Mouse (Mus musculus) gonadal fat pad, adult 2 months (tissue): ENCODE results near the gene Ccdc141. TPM values are rescaled to one million over a fixed set of nuclear protein-coding genes. Genes with fewer than 3 reads are reported as not detected.

ENCODE experiments used
- DNase-seq: peaks from one replicate; pipeline ENCODE4 v3.0.0-alpha.2; 2012; ENCODE audit warnings: low read depth
- polyA plus RNA-seq: library from polyadenylated mRNA; depleted of rRNA; stranded (reverse); fragments of >200 nt; gene quantifications from 2 replicates; pipeline ENCODE4 v1.2.3, GENCODE M21; 2012

The Ccdc141 gene
- polyA plus RNA-seq, 1 experiment = 4.1 TPM

DNA sequence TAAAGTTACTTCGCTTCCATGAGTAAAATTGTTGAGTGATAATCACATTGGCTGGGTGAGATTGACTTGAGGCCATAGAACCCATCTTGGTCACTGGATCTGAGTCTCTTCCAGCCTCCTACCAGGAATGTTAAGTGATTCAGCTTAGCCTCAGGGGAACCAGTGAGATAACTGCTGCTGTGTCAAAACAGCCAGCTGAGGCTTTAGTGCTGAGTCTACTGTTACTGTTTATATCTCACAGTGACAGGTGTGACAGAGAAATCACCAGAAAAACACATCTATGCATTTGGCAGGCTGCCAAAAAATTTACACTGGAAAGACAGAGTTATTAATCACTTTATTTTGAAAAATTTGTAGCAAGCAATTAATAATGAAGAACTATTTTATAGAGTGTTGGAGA, 43.5 kb downstream of the Ccdc141 start:
- no peak for DNase-seq

GRCm38 (mm10) chr2:77118102-77118501, 52.3 kb downstream of the Ccdc141 start:
- peak; percentile 13 for DNase-seq

GRCm38 (mm10) chr2:77114335-77114734, 56.1 kb downstream of the Ccdc141 start:
- no peak for DNase-seq

GRCm38 (mm10) chr2:77113867-77114266, 56.6 kb downstream of the Ccdc141 start:
- no peak for DNase-seq

DNA sequence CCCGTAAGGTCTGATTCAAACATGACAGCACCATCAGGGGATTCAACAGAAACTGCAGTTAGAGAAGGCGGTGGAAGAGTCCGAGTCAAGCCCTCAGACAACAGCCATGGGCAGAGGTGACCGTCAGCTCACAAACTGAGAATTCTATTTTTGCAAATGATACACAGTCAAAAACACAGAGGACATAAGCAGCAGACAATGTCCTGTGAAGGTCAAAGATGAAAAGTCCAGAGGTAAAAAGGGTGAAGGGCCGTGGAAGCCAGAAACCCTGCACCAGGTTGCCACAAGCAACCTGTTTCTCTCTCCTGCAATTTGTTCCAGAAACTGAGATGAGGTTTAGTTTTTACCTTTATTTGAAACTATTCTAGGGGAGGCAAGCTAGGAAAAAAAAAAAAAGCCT, 57.4 kb downstream of the Ccdc141 start:
- no peak for DNase-seq

DNA sequence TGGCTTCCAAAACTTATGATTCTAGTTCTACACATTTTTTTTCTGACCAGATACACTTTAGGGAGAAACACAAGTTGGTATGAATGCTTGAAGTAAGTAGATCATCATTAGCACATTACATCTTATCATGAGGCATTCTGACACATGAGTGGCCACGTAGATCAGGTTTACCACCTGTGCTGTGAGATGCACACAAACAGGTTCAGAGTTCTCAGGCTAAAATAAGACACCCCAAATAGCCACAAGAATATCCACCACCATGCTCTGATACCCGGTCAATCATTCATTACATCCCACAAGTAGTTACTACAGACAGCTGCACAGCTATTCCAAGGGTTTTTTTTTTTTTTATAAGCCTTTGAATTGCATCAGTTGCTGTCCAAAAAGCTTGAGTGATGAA, 59.3 kb downstream of the Ccdc141 start:
- no peak for DNase-seq

GRCm38 (mm10) chr2:77110365-77110764, 60.1 kb downstream of the Ccdc141 start:
- DNase-seq = no peak

- DNase-seq = no peak
Measured at GRCm38 (mm10) chr2:77109506-77110123, 60.8 kb downstream of the Ccdc141 start.

GRCm38 (mm10) chr2:77108562-77108961, 61.9 kb downstream of the Ccdc141 start:
- no peak for DNase-seq

DNA sequence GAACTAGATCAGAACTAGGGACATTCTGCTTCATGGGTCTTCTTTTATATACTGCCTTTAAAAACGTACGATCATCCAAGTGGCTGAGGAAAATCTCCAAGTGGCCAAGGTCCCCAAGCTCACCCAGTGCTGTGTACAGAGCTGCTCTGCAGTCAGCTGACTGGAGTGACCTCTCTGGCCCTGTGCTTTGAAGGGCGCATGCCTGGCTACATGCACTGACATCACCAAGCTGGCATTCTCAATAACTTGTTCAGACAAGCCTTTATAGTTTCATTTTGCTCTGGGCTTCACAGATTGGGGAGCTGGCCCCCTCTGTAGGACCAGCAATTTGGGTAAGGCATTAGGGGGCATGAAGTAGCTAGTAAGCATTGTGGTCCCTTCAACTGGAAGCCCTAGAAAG, 64.3 kb downstream of the Ccdc141 start:
- no peak for DNase-seq

DNA sequence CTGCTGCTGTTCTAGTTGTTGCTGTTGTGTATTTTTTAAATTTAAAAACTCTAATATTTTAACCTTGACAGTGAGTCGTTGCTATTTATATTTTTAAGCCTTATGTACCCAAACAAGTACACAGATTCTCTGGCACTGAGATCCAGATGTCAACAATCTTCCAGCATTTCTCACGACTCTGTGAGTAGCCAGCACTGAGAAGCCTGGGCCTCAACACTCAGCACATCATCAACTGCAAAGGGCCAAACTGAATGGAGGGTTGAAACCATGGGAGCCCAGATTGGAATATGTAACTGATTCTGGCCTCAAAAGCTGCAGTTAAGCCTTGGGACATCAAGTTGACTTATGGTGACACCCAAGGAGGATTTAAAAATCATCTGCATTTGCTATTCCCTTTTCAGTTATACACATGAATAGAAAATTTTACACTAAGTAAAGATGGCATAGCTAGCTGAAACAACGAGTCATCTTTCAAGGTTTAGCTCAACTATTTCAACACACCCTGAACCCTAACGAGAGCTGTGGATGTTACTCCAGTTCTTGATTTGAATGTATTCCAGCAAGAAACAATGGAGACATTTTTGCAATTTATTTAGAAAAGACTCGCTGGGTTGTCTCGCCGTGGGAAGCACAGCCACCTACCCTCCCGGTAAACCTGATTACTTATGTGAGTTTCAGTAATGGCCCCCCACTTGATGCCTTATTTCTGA, 65.3 kb downstream of the Ccdc141 start:
- no peak for DNase-seq

DNA sequence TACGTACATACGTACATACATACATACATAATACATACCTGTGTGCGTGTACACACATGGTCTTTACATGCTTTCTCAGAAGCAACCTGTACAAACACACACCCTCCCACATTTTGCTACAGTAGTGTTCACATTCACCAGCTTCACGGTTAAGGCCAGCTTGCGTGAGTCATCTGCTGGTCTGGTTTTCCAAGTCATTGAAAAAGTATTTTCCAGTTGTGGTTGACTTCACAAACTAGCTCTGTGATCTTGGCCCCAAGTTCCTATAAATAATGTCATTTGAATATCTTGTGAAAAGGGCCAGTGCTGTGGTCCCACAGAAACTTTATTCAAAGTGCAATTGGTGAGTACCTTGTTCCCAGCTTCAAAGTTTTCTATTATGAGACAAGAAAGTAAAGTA, 67.9 kb downstream of the Ccdc141 start:
- no peak for DNase-seq

- no peak for DNase-seq
Measured at GRCm38 (mm10) chr2:77099814-77100213, 70.6 kb downstream of the Ccdc141 start.

DNA sequence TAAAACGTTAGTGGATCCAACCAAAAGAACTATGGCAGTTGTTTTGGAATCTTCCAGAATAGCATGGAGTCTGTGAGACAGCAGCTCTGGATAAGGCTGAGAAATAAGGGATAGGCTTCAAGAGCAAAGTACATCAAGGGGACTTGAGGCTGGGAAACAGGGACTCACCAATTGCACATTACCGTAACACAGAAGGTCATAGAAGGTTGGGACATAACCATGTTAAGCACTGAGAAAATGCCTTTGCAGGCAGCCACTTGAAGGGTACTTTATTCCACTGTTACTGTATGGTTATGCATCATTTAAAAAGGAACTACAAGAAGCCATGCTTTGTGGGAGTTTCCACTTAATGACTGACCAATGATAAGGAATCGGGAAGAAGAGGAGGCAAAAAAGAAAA, 71.7 kb downstream of the Ccdc141 start:
- no peak for DNase-seq

DNA sequence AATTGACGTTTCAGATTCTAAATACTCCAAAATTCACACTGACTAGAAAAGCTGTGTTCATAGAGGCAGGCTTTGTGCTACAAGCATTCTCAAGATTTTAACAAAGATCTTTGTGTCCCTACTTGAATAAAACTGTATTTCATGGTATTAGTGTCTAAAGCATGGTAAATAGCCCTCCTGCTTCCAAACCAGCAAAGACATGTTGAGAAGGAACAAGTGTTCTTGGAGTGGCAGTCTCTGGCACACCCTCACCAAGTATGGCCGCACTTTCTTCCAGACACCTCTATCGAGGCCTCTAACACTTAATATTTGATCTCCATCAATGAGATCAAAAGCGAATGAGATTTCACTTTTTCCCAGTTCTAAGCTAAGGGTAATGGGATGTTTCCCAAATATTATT, 78.7 kb downstream of the Ccdc141 start:
- DNase-seq = no peak

DNA sequence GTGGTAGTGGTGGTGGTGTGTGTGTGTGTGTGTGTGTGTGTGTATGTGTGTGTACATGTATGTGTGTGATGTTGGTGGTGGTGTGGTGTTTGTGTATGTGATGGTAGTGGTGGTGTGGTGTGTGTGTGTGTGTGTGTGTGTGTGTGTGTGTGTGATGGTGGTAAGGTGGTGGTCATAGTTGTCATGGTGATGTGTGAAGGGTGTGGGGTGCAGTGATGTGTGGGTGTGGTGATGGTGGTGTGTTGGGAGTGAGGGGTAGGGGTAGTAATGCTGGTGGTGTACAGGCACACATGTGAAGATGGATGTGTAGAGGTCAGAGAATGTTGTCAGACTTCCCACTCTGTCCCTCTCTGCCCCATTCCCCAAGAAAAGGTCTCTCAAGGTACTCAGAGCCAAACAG, 85.1 kb downstream of the Ccdc141 start:
- no peak for DNase-seq

- no peak for DNase-seq
Measured at GRCm38 (mm10) chr2:77084629-77085028, 85.8 kb downstream of the Ccdc141 start.

- no peak for DNase-seq
Measured at GRCm38 (mm10) chr2:77081156-77081555, 89.3 kb downstream of the Ccdc141 start.

DNA sequence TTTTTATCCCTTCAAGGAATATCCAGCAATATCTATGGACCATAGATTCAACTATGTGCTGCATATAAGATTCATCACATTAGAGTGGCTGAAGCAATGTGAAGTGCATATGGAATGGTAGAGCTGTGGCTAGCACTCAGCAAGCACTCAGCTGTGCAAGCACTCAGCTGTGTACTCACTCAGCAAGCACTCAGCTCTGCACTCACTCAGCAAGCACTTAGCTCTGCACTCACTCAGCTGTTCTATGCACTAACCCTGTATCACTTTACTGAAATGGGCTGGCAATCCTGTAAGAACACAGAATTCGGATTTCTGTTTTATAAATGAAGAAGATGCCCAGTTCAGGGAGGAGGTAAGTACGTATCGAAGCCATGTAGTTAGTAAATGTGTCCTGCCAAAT, 89.8 kb downstream of the Ccdc141 start:
- DNase-seq = no peak

DNA sequence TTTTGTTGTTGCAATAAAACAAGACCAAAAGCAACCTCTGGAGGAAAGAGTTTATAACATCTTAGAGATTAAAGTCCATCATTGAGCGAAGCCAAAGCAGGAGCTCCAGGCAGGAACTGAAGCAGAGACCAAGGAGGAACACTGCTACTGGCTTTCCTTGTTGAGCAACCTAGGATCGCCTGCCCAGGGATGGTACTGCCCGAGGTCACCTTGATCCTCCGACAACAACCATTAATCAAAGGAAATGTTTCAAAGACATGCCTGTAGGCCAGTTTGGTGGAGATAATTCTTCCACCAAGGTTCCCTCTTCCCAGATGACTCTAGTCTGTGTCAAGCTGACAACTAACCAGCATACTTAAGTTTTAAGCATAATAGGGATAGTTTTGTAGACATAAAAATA, 91.7 kb downstream of the Ccdc141 start:
- DNase-seq = no peak

GRCm38 (mm10) chr2:77074373-77074772, 96.1 kb downstream of the Ccdc141 start:
- DNase-seq = no peak

- no peak for DNase-seq
Measured at GRCm38 (mm10) chr2:77073930-77074329, 96.5 kb downstream of the Ccdc141 start.

GRCm38 (mm10) chr2:77065294-77065693, 105.1 kb downstream of the Ccdc141 start:
- DNase-seq = no peak

GRCm38 (mm10) chr2:77061871-77062270, 108.6 kb downstream of the Ccdc141 start:
- DNase-seq = no peak
